Mouse (Mus musculus): ENCODE results near the gene Grin2a. TPM values are rescaled to one million over a fixed set of nuclear protein-coding genes. Genes with fewer than 3 reads are reported as not detected.

Grin2a gene
- polyA plus RNA-seq, 1 experiment = not detected

GRCm38 (mm10) chr16:9768356-9768755 is 227.0 kb downstream of the Grin2a start:
- no peak overlapping the region for H3K27ac ChIP-seq (replicated peaks; ENCODE audit: low read depth, low read length)
- no peaks in the 10 kb centered on the region for H3K4me1 ChIP-seq (ENCODE audit: control insufficient read depth, insufficient read depth, insufficient read length, low read length)
- no peak overlapping the region for H3K4me3 ChIP-seq (ENCODE audit: insufficient read depth, low read depth, low read length)

- H3K4me3 ChIP-seq (ENCODE audit: insufficient read depth, low read depth, low read length) = no peak overlapping the region
- H3K27ac ChIP-seq (replicated peaks; ENCODE audit: low read depth, low read length) = no peak overlapping the region
- no peaks in the 10 kb centered on the region for H3K4me1 ChIP-seq (ENCODE audit: control insufficient read depth, insufficient read depth, insufficient read length, low read length)
Measured at GRCm38 (mm10) chr16:9767946-9768345, 227.4 kb downstream of the Grin2a start.

GRCm38 (mm10) chr16:9764086-9764485 is 231.3 kb downstream of the Grin2a start:
- no peaks in the 10 kb centered on the region for H3K4me1 ChIP-seq (ENCODE audit: control insufficient read depth, insufficient read depth, insufficient read length, low read length)
- no peak overlapping the region for H3K4me3 ChIP-seq (ENCODE audit: insufficient read depth, low read depth, low read length)
- H3K27ac ChIP-seq (replicated peaks; ENCODE audit: low read depth, low read length) = no peak overlapping the region

- no peak overlapping the region for H3K27ac ChIP-seq (replicated peaks; ENCODE audit: low read depth, low read length)
Measured at GRCm38 (mm10) chr16:9760347-9760746, 235.0 kb downstream of the Grin2a start.

GRCm38 (mm10) chr16:9756849-9757248 is 238.5 kb downstream of the Grin2a start:
- H3K27ac ChIP-seq (replicated peaks; ENCODE audit: low read depth, low read length) = no peak overlapping the region
- H3K4me1 ChIP-seq (ENCODE audit: control insufficient read depth, insufficient read depth, insufficient read length, low read length) = no peaks in the 10 kb centered on the region
- no peak overlapping the region for H3K4me3 ChIP-seq (ENCODE audit: insufficient read depth, low read depth, low read length)

More at GRCm38 (mm10) chr16:9760347-9760746, 235.0 kb downstream of the Grin2a start:
- no peak overlapping the region for H3K4me3 ChIP-seq (ENCODE audit: insufficient read depth, low read depth, low read length)
- H3K4me1 ChIP-seq (ENCODE audit: control insufficient read depth, insufficient read depth, insufficient read length, low read length) = no peaks in the 10 kb centered on the region

- Histone ChIP-seq H3K27ac (replicated peaks; ENCODE audit: low read depth, low read length) (no peak overlapping the region), H3K4me3 (ENCODE audit: insufficient read depth, low read depth, low read length) (no peak overlapping the region), H3K4me1 (ENCODE audit: control insufficient read depth, insufficient read depth, insufficient read length, low read length) (no peaks in the 10 kb centered on the region)
Measured at GRCm38 (mm10) chr16:9754061-9754460, 241.3 kb downstream of the Grin2a start.

GRCm38 (mm10) chr16:9753045-9753444 is 242.3 kb downstream of the Grin2a start:
- Histone ChIP-seq H3K27ac (replicated peaks; ENCODE audit: low read depth, low read length) (no peak overlapping the region), H3K4me3 (ENCODE audit: insufficient read depth, low read depth, low read length) (no peak overlapping the region), H3K4me1 (ENCODE audit: control insufficient read depth, insufficient read depth, insufficient read length, low read length) (no peaks in the 10 kb centered on the region)

- H3K4me3 ChIP-seq (ENCODE audit: insufficient read depth, low read depth, low read length) = no peak overlapping the region
- no peaks in the 10 kb centered on the region for H3K4me1 ChIP-seq (ENCODE audit: control insufficient read depth, insufficient read depth, insufficient read length, low read length)
- no peak overlapping the region for H3K27ac ChIP-seq (replicated peaks; ENCODE audit: low read depth, low read length)
Measured at GRCm38 (mm10) chr16:9752600-9752999, 242.8 kb downstream of the Grin2a start.

- H3K4me3 ChIP-seq (ENCODE audit: insufficient read depth, low read depth, low read length) = no peak overlapping the region
- H3K27ac ChIP-seq (replicated peaks; ENCODE audit: low read depth, low read length) = no peak overlapping the region
- H3K4me1 ChIP-seq (ENCODE audit: control insufficient read depth, insufficient read depth, insufficient read length, low read length) = no peaks in the 10 kb centered on the region
Measured at GRCm38 (mm10) chr16:9751045-9751569, 244.3 kb downstream of the Grin2a start.

GRCm38 (mm10) chr16:9749661-9750060 is 245.7 kb downstream of the Grin2a start:
- H3K4me3 ChIP-seq (ENCODE audit: insufficient read depth, low read depth, low read length) = no peak overlapping the region
- H3K27ac ChIP-seq (replicated peaks; ENCODE audit: low read depth, low read length) = no peak overlapping the region
- no peaks in the 10 kb centered on the region for H3K4me1 ChIP-seq (ENCODE audit: control insufficient read depth, insufficient read depth, insufficient read length, low read length)

GRCm38 (mm10) chr16:9742443-9742842 is 252.9 kb downstream of the Grin2a start:
- no peaks in the 10 kb centered on the region for H3K4me1 ChIP-seq (ENCODE audit: control insufficient read depth, insufficient read depth, insufficient read length, low read length)
- no peak overlapping the region for H3K27ac ChIP-seq (replicated peaks; ENCODE audit: low read depth, low read length)
- no peak overlapping the region for H3K4me3 ChIP-seq (ENCODE audit: insufficient read depth, low read depth, low read length)

GRCm38 (mm10) chr16:9738679-9739078 is 256.7 kb downstream of the Grin2a start:
- Histone ChIP-seq H3K27ac (replicated peaks; ENCODE audit: low read depth, low read length) (no peak overlapping the region), H3K4me1 (ENCODE audit: control insufficient read depth, insufficient read depth, insufficient read length, low read length) (no peaks in the 10 kb centered on the region), H3K4me3 (ENCODE audit: insufficient read depth, low read depth, low read length) (no peak overlapping the region)

GRCm38 (mm10) chr16:9737131-9737530 is 258.2 kb downstream of the Grin2a start:
- no peak overlapping the region for H3K4me3 ChIP-seq (ENCODE audit: insufficient read depth, low read depth, low read length)
- no peak overlapping the region for H3K27ac ChIP-seq (replicated peaks; ENCODE audit: low read depth, low read length)
- H3K4me1 ChIP-seq (ENCODE audit: control insufficient read depth, insufficient read depth, insufficient read length, low read length) = no peaks in the 10 kb centered on the region

GRCm38 (mm10) chr16:9735365-9736080 is 259.8 kb downstream of the Grin2a start:
- Histone ChIP-seq H3K27ac (replicated peaks; ENCODE audit: low read depth, low read length) (no peak overlapping the region), H3K4me3 (ENCODE audit: insufficient read depth, low read depth, low read length) (no peak overlapping the region), H3K4me1 (ENCODE audit: control insufficient read depth, insufficient read depth, insufficient read length, low read length) (no peaks in the 10 kb centered on the region)

- H3K4me1 ChIP-seq (ENCODE audit: control insufficient read depth, insufficient read depth, insufficient read length, low read length) = no peaks in the 10 kb centered on the region
- H3K4me3 ChIP-seq (ENCODE audit: insufficient read depth, low read depth, low read length) = no peak overlapping the region
- H3K27ac ChIP-seq (replicated peaks; ENCODE audit: low read depth, low read length) = no peak overlapping the region
Measured at GRCm38 (mm10) chr16:9727603-9728002, 267.8 kb downstream of the Grin2a start.

GRCm38 (mm10) chr16:9725578-9726113 is 269.7 kb downstream of the Grin2a start:
- Histone ChIP-seq H3K4me1 (ENCODE audit: control insufficient read depth, insufficient read depth, insufficient read length, low read length) (no peaks in the 10 kb centered on the region), H3K27ac (replicated peaks; ENCODE audit: low read depth, low read length) (no peak overlapping the region), H3K4me3 (ENCODE audit: insufficient read depth, low read depth, low read length) (no peak overlapping the region)

All from brown adipose tissue, adult 24 weeks (tissue).